Mouse (Mus musculus) right cerebral cortex, postnatal 14 days (tissue): ENCODE measurements around the gene Amz1.

Source experiments
- DNase-seq: peaks from one replicate; pipeline ENCODE4 v3.0.0; 2022

Gene Amz1

GRCm38 (mm10) chr5:140726062-140726839 is 2.3 kb downstream of the Amz1 start:
- peak; percentile 68 for DNase-seq

GRCm38 (mm10) chr5:140726946-140727740 is 3.2 kb downstream of the Amz1 start:
- DNase-seq = no peak

GRCm38 (mm10) chr5:140731040-140731797 is 7.3 kb downstream of the Amz1 start:
- no peak for DNase-seq

GRCm38 (mm10) chr5:140732195-140732594 is 8.3 kb downstream of the Amz1 start:
- no peak for DNase-seq

- no peak for DNase-seq
Observed at GRCm38 (mm10) chr5:140733336-140733735, 9.4 kb downstream of the Amz1 start.

- DNase-seq = no peak
Observed at GRCm38 (mm10) chr5:140735297-140735696, 11.4 kb downstream of the Amz1 start.

GRCm38 (mm10) chr5:140736166-140736565 is 12.2 kb downstream of the Amz1 start:
- no peak for DNase-seq

GRCm38 (mm10) chr5:140739813-140740212 is 15.9 kb downstream of the Amz1 start:
- DNase-seq = no peak

- no peak for DNase-seq
Observed at GRCm38 (mm10) chr5:140741040-140741439, 17.1 kb downstream of the Amz1 start.

GRCm38 (mm10) chr5:140741877-140742276 is 17.9 kb downstream of the Amz1 start:
- DNase-seq = no peak

- no peak for DNase-seq
Observed at GRCm38 (mm10) chr5:140743706-140744131, 19.8 kb downstream of the Amz1 start.

GRCm38 (mm10) chr5:140748425-140748824 is 24.5 kb downstream of the Amz1 start:
- no peak for DNase-seq

- DNase-seq = peak; percentile 73
Observed at GRCm38 (mm10) chr5:140749062-140749875, 25.3 kb downstream of the Amz1 start.

- DNase-seq = peak; percentile 73
Observed at GRCm38 (mm10) chr5:140750925-140751324, 27.0 kb downstream of the Amz1 start.

- DNase-seq = no peak
Observed at GRCm38 (mm10) chr5:140752041-140752440, 28.1 kb downstream of the Amz1 start.

- DNase-seq = no peak
Observed at GRCm38 (mm10) chr5:140752639-140753038, 28.7 kb downstream of the Amz1 start.

GRCm38 (mm10) chr5:140753223-140753622 is 29.3 kb downstream of the Amz1 start:
- no peak for DNase-seq

- DNase-seq = no peak
Observed at GRCm38 (mm10) chr5:140758864-140759263, 34.9 kb downstream of the Amz1 start.

GRCm38 (mm10) chr5:140762540-140762939 is 38.6 kb downstream of the Amz1 start:
- no peak for DNase-seq

- DNase-seq = no peak
Observed at GRCm38 (mm10) chr5:140764921-140765613, 41.1 kb downstream of the Amz1 start.

GRCm38 (mm10) chr5:140766566-140766965 is 42.6 kb downstream of the Amz1 start:
- no peak for DNase-seq

- peak; percentile 56 for DNase-seq
Observed at GRCm38 (mm10) chr5:140767704-140768141, 43.8 kb downstream of the Amz1 start.
